ENCODE assay signal across 7 mouse cellular contexts in genomic region chr1:182019926-182020801, GRCm38 (mm10). TPM values are rescaled to one million over a fixed set of nuclear protein-coding genes. Genes with fewer than 3 reads are reported as not detected.
A peak's percentile ranks its signal among the peaks of the same experiment; 100 is the strongest.
DNase-seq lines count a peak whose midpoint lies in the region; ATAC-seq lines count a peak whose summit lies in the region.

Gene Enah (minus strand): TSS chr1:182019990.

- under 1% methylated on average over 89 of the region's 109 CpGs for WGBS in limb, embryonic 10.5 days
- 1% methylated on average over 73 of the region's 109 CpGs for WGBS in midbrain, embryonic 11.5 days

- peaks cover 13% of the 10 kb centered on the region for H3K4me1 ChIP-seq in limb, embryonic 10.5 days
- peaks cover 4% of the 10 kb centered on the region; the same call in 1 of the 2 replicates for H3K4me1 ChIP-seq in midbrain, embryonic 11.5 days (ENCODE audit: control insufficient read depth, insufficient read depth, low read length)

- peak within 1 kb of the TSS; percentile 89 for H3K4me3 ChIP-seq in limb, embryonic 10.5 days
- peak within 1 kb of the TSS; percentile 93 for H3K4me3 ChIP-seq in midbrain, embryonic 11.5 days (ENCODE audit: low read depth, low read length)

- peak within 1 kb of the TSS; percentile 99 for H3K27ac ChIP-seq in limb, embryonic 10.5 days
- H3K27ac ChIP-seq in midbrain, embryonic 11.5 days (ENCODE audit: low read depth, low read length) = peak within 1 kb of the TSS; percentile 96

- H3K4me2 ChIP-seq in midbrain, embryonic 11.5 days = peak within 1 kb of the TSS; percentile 85

- H3K9ac ChIP-seq in midbrain, embryonic 11.5 days (ENCODE audit: low read length) = peak within 1 kb of the TSS; percentile 98

- ATAC-seq in granulocyte monocyte progenitor cell, adult 5-6 weeks (replicated peaks; ENCODE audit: poor library complexity, severe bottlenecking) = peak; percentile 46
- ATAC-seq in midbrain, embryonic 11.5 days (ENCODE audit: low FRiP score) = peak; percentile 86

- H3K27me3 ChIP-seq in limb, embryonic 10.5 days (ENCODE audit: low read depth, poor library complexity, severe bottlenecking) = no peaks in the 10 kb centered on the region
- H3K27me3 ChIP-seq in midbrain, embryonic 11.5 days (ENCODE audit: control insufficient read depth, insufficient read depth, low read length) = no peaks in the 10 kb centered on the region
- H3K27me3 ChIP-seq in splenic B cell, adult 2 months (ENCODE audit: control insufficient read depth, insufficient read depth, low read length, poor library complexity, severe bottlenecking) = no peaks in the 10 kb centered on the region; the same call in 1 of the 2 replicates

- H3K36me3 ChIP-seq in limb, embryonic 10.5 days = peaks cover 9% of the 10 kb centered on the region
- no peaks in the 10 kb centered on the region; the same call in 1 of the 2 replicates for H3K36me3 ChIP-seq in midbrain, embryonic 11.5 days (ENCODE audit: control insufficient read depth, insufficient read depth, low read length)
- H3K36me3 ChIP-seq in splenic B cell, adult 2 months (ENCODE audit: control insufficient read depth, insufficient read depth, low read length, poor library complexity, severe bottlenecking) = no peaks in the 10 kb centered on the region

- no peaks in the 10 kb centered on the region for H3K9me3 ChIP-seq in limb, embryonic 10.5 days (replicated peaks)
- no peaks in the 10 kb centered on the region for H3K9me3 ChIP-seq in midbrain, embryonic 11.5 days (ENCODE audit: control insufficient read depth, low read length)

- peak; percentile 82 to 89 for DNase-seq in adrenal gland, postnatal 36 days
- peak; percentile 77 for DNase-seq in embryo, embryonic 9.5 days (ENCODE audit: extremely low spot score)
- DNase-seq in kidney, adult 11 months = peak; percentile 34
- DNase-seq in limb, embryonic 10.5 days (ENCODE audit: low spot score) = peak; percentile 82
- peak; percentile 97 for DNase-seq in midbrain, embryonic 11.5 days (ENCODE audit: low spot score, missing footprints)
- DNase-seq in splenic B cell, adult 2 months (ENCODE audit: low read depth, low spot score) = peak; percentile 15

RNA-seq across cellular contexts. Expression of gene Enah, which starts in this region (rescaled TPM):
- total RNA-seq in adrenal gland, postnatal 36 days (2021) = 10 to 100 TPM; 52.9 to 78.1 TPM
- 3.4 and 3.6 TPM in 2 replicates for total RNA-seq in granulocyte monocyte progenitor cell, adult 5-6 weeks (2014; fragmentation: Nextera tagmentation)
- total RNA-seq in granulocyte monocyte progenitor cell, adult 5-6 weeks (2017) = 1.2 and 1.8 TPM in 2 replicates
- 23.0 and 23.6 TPM in 2 replicates for polyA plus RNA-seq in limb, embryonic 10.5 days (2016; fragmentation: Nextera tagmentation; extraction: Ambion mirVana)
- polyA plus RNA-seq in midbrain, embryonic 11.5 days (2014; fragmentation: Nextera tagmentation; extraction: Ambion mirVana) = 27.4 and 28.1 TPM in 2 replicates

Comparison
In these comparisons a context has a peak if more than half of its experiments do, and no peak if none do; other contexts are left out.
1. Peak in every context shown above with its lines: DNase-seq, ATAC-seq, H3K4me3 ChIP-seq and H3K27ac ChIP-seq.
2. RNA of gene Enah (total RNA-seq): 52.9 to 78.1 TPM in adrenal gland, postnatal 36 days; 1.2 to 3.6 TPM in granulocyte monocyte progenitor cell, adult 5-6 weeks; every median in the first group is over 10 times any median in the second.
3. DNase-seq: peak in every context shown above with its lines; median percentile 97 in midbrain, embryonic 11.5 days; 86 in adrenal gland, postnatal 36 days; 82 in limb, embryonic 10.5 days; 77 in embryo, embryonic 9.5 days; 34 in kidney, adult 11 months; 15 in splenic B cell, adult 2 months.